Mouse (Mus musculus): ENCODE results near the gene Nmnat3. TPM values are rescaled to one million over a fixed set of nuclear protein-coding genes. Genes with fewer than 3 reads are reported as not detected.

Nmnat3 gene
- polyA plus RNA-seq, 1 experiment = 2.3 TPM

- H3K4me1 ChIP-seq (ENCODE audit: control insufficient read depth, insufficient read depth, low read length) = no peaks in the 10 kb centered on the region
- H3K27me3 ChIP-seq (ENCODE audit: control insufficient read depth, insufficient read depth, low read length) = no peaks in the 10 kb centered on the region
- H3K27ac ChIP-seq (ENCODE audit: insufficient read depth, low read length) = no peak overlapping the region
- no peak for TF ChIP-seq POLR2A (IDR thresholded peaks at IDR 0.05; ENCODE audit: borderline replicate concordance, insufficient read depth, low read length)
- TF ChIP-seq CTCF (IDR thresholded peaks at IDR 0.05; ENCODE audit: borderline replicate concordance, insufficient read depth, low read depth, low read length) = no peak
- 84% methylated on average over 6 of the region's 6 CpGs for WGBS
- no peak for DNase-seq
- H3K4me3 ChIP-seq (replicated peaks; ENCODE audit: insufficient read depth, low read depth, low read length) = no peak overlapping the region
These were observed 25.6 kb downstream of the Nmnat3 start for GRCm38 (mm10) chr9:98312622-98313374.

- WGBS = 88% methylated on average over 6 of the region's 6 CpGs
- Histone ChIP-seq H3K27ac (ENCODE audit: insufficient read depth, low read length) (no peak overlapping the region), H3K4me1 (ENCODE audit: control insufficient read depth, insufficient read depth, low read length) (no peaks in the 10 kb centered on the region), H3K27me3 (ENCODE audit: control insufficient read depth, insufficient read depth, low read length) (no peaks in the 10 kb centered on the region), H3K4me3 (replicated peaks; ENCODE audit: insufficient read depth, low read depth, low read length) (no peak overlapping the region)
- no peak for DNase-seq
- TF ChIP-seq CTCF (IDR thresholded peaks at IDR 0.05; ENCODE audit: borderline replicate concordance, insufficient read depth, low read depth, low read length) (no peak), POLR2A (IDR thresholded peaks at IDR 0.05; ENCODE audit: borderline replicate concordance, insufficient read depth, low read length) (no peak)
These were observed 26.4 kb downstream of the Nmnat3 start for GRCm38 (mm10) chr9:98313587-98313986.

- WGBS = 95% methylated on average over 7 of the region's 7 CpGs
- no peak overlapping the region for H3K4me3 ChIP-seq (replicated peaks; ENCODE audit: insufficient read depth, low read depth, low read length)
- H3K4me1 ChIP-seq (ENCODE audit: control insufficient read depth, insufficient read depth, low read length) = no peaks in the 10 kb centered on the region
- DNase-seq = no peak
- H3K27ac ChIP-seq (ENCODE audit: insufficient read depth, low read length) = no peak overlapping the region
- no peak for TF ChIP-seq CTCF (IDR thresholded peaks at IDR 0.05; ENCODE audit: borderline replicate concordance, insufficient read depth, low read depth, low read length)
- TF ChIP-seq POLR2A (IDR thresholded peaks at IDR 0.05; ENCODE audit: borderline replicate concordance, insufficient read depth, low read length) = no peak
- H3K27me3 ChIP-seq (ENCODE audit: control insufficient read depth, insufficient read depth, low read length) = no peaks in the 10 kb centered on the region
These were observed 26.9 kb downstream of the Nmnat3 start for GRCm38 (mm10) chr9:98314059-98314650.

- TF ChIP-seq POLR2A (IDR thresholded peaks at IDR 0.05; ENCODE audit: borderline replicate concordance, insufficient read depth, low read length) (no peak), CTCF (IDR thresholded peaks at IDR 0.05; ENCODE audit: borderline replicate concordance, insufficient read depth, low read depth, low read length) (no peak)
- H3K27ac ChIP-seq (ENCODE audit: insufficient read depth, low read length) = no peak overlapping the region
- WGBS = 88% methylated on average over 4 of the region's 4 CpGs
- H3K4me3 ChIP-seq (replicated peaks; ENCODE audit: insufficient read depth, low read depth, low read length) = no peak overlapping the region
- H3K27me3 ChIP-seq (ENCODE audit: control insufficient read depth, insufficient read depth, low read length) = peaks cover 1% of the 10 kb centered on the region; the same call in 1 of the 2 replicates
- peaks cover 3% of the 10 kb centered on the region; the same call in 1 of the 2 replicates for H3K4me1 ChIP-seq (ENCODE audit: control insufficient read depth, insufficient read depth, low read length)
- no peak for DNase-seq
These were observed 30.7 kb downstream of the Nmnat3 start for GRCm38 (mm10) chr9:98317897-98318296.

GRCm38 (mm10) chr9:98318875-98319274 is 31.6 kb downstream of the Nmnat3 start:
- Histone ChIP-seq H3K4me3 (replicated peaks; ENCODE audit: insufficient read depth, low read depth, low read length) (no peak overlapping the region), H3K4me1 (ENCODE audit: control insufficient read depth, insufficient read depth, low read length) (peaks cover 3% of the 10 kb centered on the region; the same call in 1 of the 2 replicates), H3K27ac (ENCODE audit: insufficient read depth, low read length) (no peak overlapping the region), H3K27me3 (ENCODE audit: control insufficient read depth, insufficient read depth, low read length) (peaks cover 1% of the 10 kb centered on the region; the same call in 1 of the 2 replicates)
- DNase-seq = no peak
- 62% methylated on average over 3 of the region's 3 CpGs for WGBS
- TF ChIP-seq POLR2A (IDR thresholded peaks at IDR 0.05; ENCODE audit: borderline replicate concordance, insufficient read depth, low read length) (no peak), CTCF (IDR thresholded peaks at IDR 0.05; ENCODE audit: borderline replicate concordance, insufficient read depth, low read depth, low read length) (no peak)

GRCm38 (mm10) chr9:98320785-98321184 is 33.5 kb downstream of the Nmnat3 start:
- WGBS = 41% methylated on average over 3 of the region's 3 CpGs
- no peak overlapping the region for H3K4me3 ChIP-seq (replicated peaks; ENCODE audit: insufficient read depth, low read depth, low read length)
- TF ChIP-seq POLR2A (IDR thresholded peaks at IDR 0.05; ENCODE audit: borderline replicate concordance, insufficient read depth, low read length) = no peak
- no peak for TF ChIP-seq CTCF (IDR thresholded peaks at IDR 0.05; ENCODE audit: borderline replicate concordance, insufficient read depth, low read depth, low read length)
- H3K4me1 ChIP-seq (ENCODE audit: control insufficient read depth, insufficient read depth, low read length) = peaks cover 3% of the 10 kb centered on the region; the same call in 1 of the 2 replicates
- H3K27ac ChIP-seq (ENCODE audit: insufficient read depth, low read length) = no peak overlapping the region
- peaks cover 1% of the 10 kb centered on the region; the same call in 1 of the 2 replicates for H3K27me3 ChIP-seq (ENCODE audit: control insufficient read depth, insufficient read depth, low read length)
- no peak for DNase-seq

GRCm38 (mm10) chr9:98326088-98326487 is 38.9 kb downstream of the Nmnat3 start:
- Histone ChIP-seq H3K27ac (ENCODE audit: insufficient read depth, low read length) (no peak overlapping the region), H3K27me3 (ENCODE audit: control insufficient read depth, insufficient read depth, low read length) (peaks cover 1% of the 10 kb centered on the region; the same call in 1 of the 2 replicates), H3K4me1 (ENCODE audit: control insufficient read depth, insufficient read depth, low read length) (peaks cover 6% of the 10 kb centered on the region; the same call in 1 of the 2 replicates), H3K4me3 (replicated peaks; ENCODE audit: insufficient read depth, low read depth, low read length) (no peak overlapping the region)
- DNase-seq = no peak
- WGBS = 96% methylated on average over 1 of the region's 1 CpGs
- TF ChIP-seq POLR2A (IDR thresholded peaks at IDR 0.05; ENCODE audit: borderline replicate concordance, insufficient read depth, low read length) = no peak
- no peak for TF ChIP-seq CTCF (IDR thresholded peaks at IDR 0.05; ENCODE audit: borderline replicate concordance, insufficient read depth, low read depth, low read length)

All from cerebellum, adult 2 months (tissue).